Mouse (Mus musculus) embryonic facial prominence, embryonic 15.5 days (tissue): Measurements from ENCODE around the gene Trim63. TPM values are rescaled to one million over a fixed set of nuclear protein-coding genes. Genes with fewer than 3 reads are reported as not detected.
"Not testable (repeated sequence)": the region's sequence is repeated elsewhere in the genome, so short reads cannot be mapped to it uniquely, and the experiment has no call there.

ENCODE experiments used
- ATAC-seq: fragments of 200-750 bp; cut with Nextera tagmentation; 2 replicates; pipeline ENCODE4 v1.8.0; 2017; ENCODE audit warnings: low read depth, moderate TSS enrichment; ENCODE audit not compliant: insufficient number of reproducible peaks, low FRiP score, low TSS enrichment
- H3K27ac ChIP-seq: fragments of 300-500 bp; sonication (generic); replicated peaks from 2 replicates; pipeline ENCODE4 v1.5.1; 2015; ENCODE audit warnings: mild to moderate bottlenecking, inconsistent platforms
- H3K27me3 ChIP-seq: fragments of 300-500 bp; sonication (generic); 2 replicates; pipeline ENCODE4 v1.6.1; 2015; ENCODE audit warnings: inconsistent platforms
- H3K36me3 ChIP-seq: fragments of 300-500 bp; sonication (generic); 2 replicates; pipeline ENCODE4 v1.6.1; 2015; ENCODE audit warnings: mild to moderate bottlenecking, inconsistent platforms
- H3K4me1 ChIP-seq: fragments of 300-500 bp; sonication (generic); 2 replicates; pipeline ENCODE4 v1.6.1; 2015; ENCODE audit warnings: inconsistent platforms
- H3K4me2 ChIP-seq: fragments of 300-500 bp; sonication (generic); replicated peaks from 2 replicates; pipeline ENCODE4 v1.6.1; 2015; ENCODE audit warnings: mild to moderate bottlenecking, inconsistent platforms
- H3K4me3 ChIP-seq: fragments of 300-500 bp; sonication (generic); replicated peaks from 2 replicates; pipeline ENCODE4 v1.5.1; 2015; ENCODE audit warnings: mild to moderate bottlenecking, inconsistent platforms
- H3K9ac ChIP-seq: fragments of 300-500 bp; sonication (generic); 2 replicates; pipeline ENCODE4 v1.6.1; 2015; ENCODE audit warnings: inconsistent platforms
- H3K9me3 ChIP-seq: fragments of 300-500 bp; sonication (generic); replicated peaks from 2 replicates; pipeline ENCODE4 v1.6.1; 2016; ENCODE audit warnings: inconsistent platforms
- WGBS: fragments of 180-500 bp; shearing (Covaris S2); methylation state at CpG from one replicate; pipeline ENCODE4 v1.1.7; 2015; 5-methylcytosine and 5-hydroxymethylcytosine counted together
- polyA plus RNA-seq: library from polyadenylated mRNA; unstranded; fragments of >200 nt; fragmentation: Nextera tagmentation; extraction: Ambion mirVana; gene quantifications from 2 replicates; pipeline ENCODE4 v1.2.1, GENCODE M21; 2015

Trim63 gene
- polyA plus RNA-seq, 1 experiment from 2014 or later, result 6.3 TPM

DNA sequence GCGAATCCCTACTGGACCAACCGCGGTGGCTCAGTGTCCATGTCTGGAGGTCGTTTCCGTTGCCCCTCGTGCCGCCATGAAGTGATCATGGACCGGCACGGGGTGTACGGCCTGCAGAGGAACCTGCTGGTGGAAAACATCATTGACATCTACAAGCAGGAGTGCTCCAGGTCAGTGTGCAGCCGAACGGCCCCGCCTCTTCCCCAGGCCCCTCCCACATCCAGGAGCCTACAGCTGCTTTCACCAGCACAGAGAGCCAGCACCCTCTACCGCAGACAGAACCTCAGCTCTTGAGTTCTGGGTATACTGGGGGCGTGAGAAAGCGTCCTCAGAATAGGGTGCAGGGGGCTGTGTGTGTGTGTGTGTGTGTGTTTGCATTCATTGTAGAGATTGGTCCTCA is 1.5 kb downstream of the Trim63 start:
- ATAC-seq, result 0 out of 2 replicates have a peak, but pooled peaks have one; percentile 26
- H3K4me2 ChIP-seq, result no peak overlapping the region
- 0 out of 2 replicates have a peak, but pooled peaks cover 8% of the 10 kb centered on the region for H3K4me1 ChIP-seq
- no peak overlapping the region for H3K9ac ChIP-seq
- H3K4me3 ChIP-seq, result no peak overlapping the region
- no peaks in the 10 kb centered on the region for H3K9me3 ChIP-seq
- H3K36me3 ChIP-seq, result no peaks in the 10 kb centered on the region
- WGBS, result 57% methylated on average over 16 of the region's 16 CpGs
- no peak overlapping the region for H3K27ac ChIP-seq
- no peaks in the 10 kb centered on the region for H3K27me3 ChIP-seq

DNA sequence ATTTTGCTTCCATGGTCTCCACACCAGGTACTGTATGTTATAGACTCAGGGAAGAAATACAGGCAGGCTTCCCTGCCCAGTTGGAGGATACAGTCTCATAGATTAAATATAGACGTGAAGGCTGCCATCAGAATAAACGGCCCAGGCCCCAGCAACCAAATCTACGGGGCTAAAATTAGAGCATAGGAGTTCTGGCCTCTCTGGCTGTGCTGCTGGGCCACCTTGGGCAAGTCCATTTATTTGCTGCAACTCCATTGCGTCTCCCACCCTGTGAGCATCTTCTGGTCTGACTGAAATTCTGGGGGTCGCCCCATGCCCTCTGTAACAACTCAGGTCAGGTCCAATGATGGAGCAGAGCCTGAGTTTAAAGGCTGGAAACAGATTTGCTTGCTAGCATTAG is 4.2 kb downstream of the Trim63 start:
- H3K4me2 ChIP-seq, result no peak overlapping the region
- no peak overlapping the region for H3K4me3 ChIP-seq
- 0 out of 2 replicates have a peak, but pooled peaks cover 8% of the 10 kb centered on the region for H3K4me1 ChIP-seq
- no peaks in the 10 kb centered on the region for H3K36me3 ChIP-seq
- ATAC-seq, result no peak
- H3K27me3 ChIP-seq, result no peaks in the 10 kb centered on the region
- WGBS, result 88% methylated on average over 5 of the region's 5 CpGs
- H3K27ac ChIP-seq, result no peak overlapping the region
- H3K9me3 ChIP-seq, result no peaks in the 10 kb centered on the region
- H3K9ac ChIP-seq, result no peak overlapping the region

DNA sequence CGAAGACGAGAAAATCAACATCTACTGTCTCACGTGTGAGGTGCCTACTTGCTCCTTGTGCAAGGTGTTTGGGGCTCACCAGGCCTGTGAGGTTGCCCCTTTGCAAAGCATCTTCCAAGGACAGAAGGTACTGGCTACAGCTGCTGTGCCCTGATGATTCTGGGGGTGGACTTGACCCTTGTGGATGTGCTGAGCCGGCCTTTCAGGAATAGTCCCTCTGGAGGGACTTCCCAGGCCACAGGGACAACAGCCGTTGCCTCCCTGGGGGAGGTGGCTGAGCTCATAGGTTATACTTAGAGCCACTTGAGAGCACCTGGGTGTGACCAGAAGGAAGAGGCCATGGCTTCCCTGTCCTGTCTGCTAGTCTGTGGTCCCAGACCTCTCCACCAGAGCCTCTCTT is 4.8 kb downstream of the Trim63 start:
- Histone ChIP-seq H3K9ac (no peak overlapping the region), H3K4me1 (0 out of 2 replicates have a peak, but pooled peaks cover 7% of the 10 kb centered on the region), H3K4me2 (no peak overlapping the region), H3K4me3 (no peak overlapping the region), H3K36me3 (no peaks in the 10 kb centered on the region), H3K9me3 (no peaks in the 10 kb centered on the region), H3K27ac (no peak overlapping the region), H3K27me3 (no peaks in the 10 kb centered on the region)
- no peak for ATAC-seq
- 77% methylated on average over 5 of the region's 5 CpGs for WGBS

DNA sequence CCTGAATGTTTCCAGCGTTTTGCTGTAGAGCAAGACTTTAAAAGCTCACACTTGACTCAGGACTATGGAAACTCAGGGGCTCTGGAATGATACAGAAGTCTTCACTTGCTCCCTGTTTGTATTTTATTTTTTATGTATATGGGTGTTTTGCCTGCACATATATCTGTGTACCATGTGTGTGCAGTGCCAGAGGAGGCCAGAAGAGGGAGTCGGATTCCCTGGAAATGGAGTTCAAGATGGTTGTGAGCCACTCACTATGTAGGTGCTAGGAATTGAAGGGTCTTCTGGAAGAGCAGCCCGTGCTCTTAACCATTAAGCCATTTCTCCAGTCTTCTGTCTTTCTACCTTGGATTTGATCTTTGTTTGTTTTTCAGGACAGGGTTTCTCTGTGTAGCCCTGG is 6.6 kb downstream of the Trim63 start:
- no peaks in the 10 kb centered on the region for H3K36me3 ChIP-seq
- H3K4me1 ChIP-seq, result 0 out of 2 replicates have a peak, but pooled peaks cover 2% of the 10 kb centered on the region
- H3K9me3 ChIP-seq, result no peaks in the 10 kb centered on the region
- ATAC-seq, result no peak
- no peak overlapping the region for H3K4me3 ChIP-seq
- no peaks in the 10 kb centered on the region for H3K27me3 ChIP-seq
- H3K27ac ChIP-seq, result no peak overlapping the region
- no peak overlapping the region for H3K9ac ChIP-seq
- WGBS, result 65% methylated on average over 3 of the region's 3 CpGs
- no peak overlapping the region for H3K4me2 ChIP-seq

DNA sequence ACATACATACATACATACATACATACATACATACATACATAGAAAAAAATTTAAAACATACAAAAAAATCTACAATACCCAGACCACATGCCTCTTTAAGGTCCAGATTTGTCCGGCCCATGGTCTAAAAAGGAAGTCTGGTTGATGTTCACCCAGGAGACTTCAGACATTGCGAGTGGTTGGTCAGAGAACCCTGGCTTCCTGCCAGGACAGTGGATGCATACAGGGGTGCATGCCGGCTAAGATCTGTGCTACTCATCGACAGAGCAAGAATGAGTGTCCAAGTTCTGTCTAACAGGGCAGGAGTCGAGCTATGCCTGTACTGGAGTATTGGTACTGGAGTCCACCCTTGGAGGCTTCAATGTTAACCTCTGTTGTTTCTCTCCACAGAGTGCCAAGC is 9.7 kb downstream of the Trim63 start:
- 71% methylated on average over 5 of the region's 5 CpGs for WGBS
- no peak for ATAC-seq
- Histone ChIP-seq H3K9me3 (no peaks in the 10 kb centered on the region), H3K27ac (no peak overlapping the region), H3K36me3 (no peaks in the 10 kb centered on the region), H3K4me1 (no peaks in the 10 kb centered on the region), H3K4me3 (no peak overlapping the region), H3K27me3 (no peaks in the 10 kb centered on the region), H3K9ac (no peak overlapping the region), H3K4me2 (no peak overlapping the region)

DNA sequence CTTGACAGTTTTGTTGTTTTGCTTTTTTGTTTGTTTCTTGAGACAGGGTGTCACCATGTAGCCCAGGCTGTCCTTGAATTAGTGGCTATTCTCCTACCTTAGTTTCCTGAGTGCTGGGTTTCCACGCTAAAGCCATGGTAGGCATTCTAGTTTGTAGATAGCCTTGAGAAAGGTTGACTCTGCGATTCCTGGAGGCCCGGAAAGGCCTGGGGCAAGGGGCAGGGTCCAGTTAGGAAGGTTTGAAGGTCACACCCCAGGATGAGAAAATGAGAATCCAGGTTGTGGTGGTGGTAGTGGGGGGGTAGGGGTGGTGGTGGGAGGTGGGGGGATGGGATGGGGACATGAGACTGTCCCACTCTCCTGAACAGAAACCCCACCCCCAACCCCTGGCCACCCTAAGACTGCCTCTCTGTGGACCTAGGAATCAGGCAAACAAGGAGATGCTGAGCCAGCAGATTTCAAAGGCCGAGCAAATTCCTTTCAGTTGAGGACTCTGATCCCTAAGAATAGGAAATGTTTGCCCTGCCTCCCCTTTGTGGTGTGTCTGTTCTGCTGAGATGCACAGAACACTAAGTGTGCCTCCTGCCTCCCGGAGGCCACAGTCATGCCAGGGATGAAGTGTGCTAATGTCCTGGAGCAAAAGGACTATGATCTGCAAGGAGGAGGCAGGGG is 12.1 kb downstream of the Trim63 start:
- Histone ChIP-seq H3K27ac (no peak overlapping the region), H3K9me3 (no peaks in the 10 kb centered on the region), H3K36me3 (no peaks in the 10 kb centered on the region), H3K4me1 (no peaks in the 10 kb centered on the region), H3K27me3 (no peaks in the 10 kb centered on the region), H3K4me2 (no peak overlapping the region), H3K4me3 (no peak overlapping the region), H3K9ac (no peak overlapping the region)
- 61% methylated on average over 5 of the region's 5 CpGs for WGBS
- ATAC-seq, result no peak

DNA sequence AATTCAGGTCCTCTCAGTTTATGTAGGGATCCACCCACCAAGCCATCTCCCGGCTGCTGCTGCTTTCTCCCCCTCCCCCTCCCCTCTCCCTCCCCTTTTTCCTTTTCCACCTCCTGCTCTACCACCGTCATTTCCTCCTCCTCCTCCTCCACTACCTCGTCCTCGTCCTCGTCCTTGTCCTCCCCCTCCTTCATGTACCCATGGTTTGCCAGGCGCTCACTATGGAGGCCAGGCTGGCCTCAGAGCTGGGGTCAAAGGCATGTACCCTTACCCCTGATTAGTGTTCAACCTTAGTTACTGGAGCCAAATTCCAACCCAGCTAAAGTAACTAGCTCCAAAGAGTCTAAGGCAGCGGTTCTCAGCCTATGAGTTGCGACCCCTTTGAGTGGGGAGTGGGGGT is 13.2 kb downstream of the Trim63 start:
- WGBS, result 62% methylated on average over 8 of the region's 8 CpGs
- H3K9ac ChIP-seq, result no peak overlapping the region
- no peak overlapping the region for H3K4me2 ChIP-seq
- no peak overlapping the region for H3K27ac ChIP-seq
- ATAC-seq, result no peak
- no peak overlapping the region for H3K4me3 ChIP-seq
- H3K36me3 ChIP-seq, result no peaks in the 10 kb centered on the region
- H3K27me3 ChIP-seq, result no peaks in the 10 kb centered on the region
- no peaks in the 10 kb centered on the region for H3K4me1 ChIP-seq
- no peaks in the 10 kb centered on the region for H3K9me3 ChIP-seq

DNA sequence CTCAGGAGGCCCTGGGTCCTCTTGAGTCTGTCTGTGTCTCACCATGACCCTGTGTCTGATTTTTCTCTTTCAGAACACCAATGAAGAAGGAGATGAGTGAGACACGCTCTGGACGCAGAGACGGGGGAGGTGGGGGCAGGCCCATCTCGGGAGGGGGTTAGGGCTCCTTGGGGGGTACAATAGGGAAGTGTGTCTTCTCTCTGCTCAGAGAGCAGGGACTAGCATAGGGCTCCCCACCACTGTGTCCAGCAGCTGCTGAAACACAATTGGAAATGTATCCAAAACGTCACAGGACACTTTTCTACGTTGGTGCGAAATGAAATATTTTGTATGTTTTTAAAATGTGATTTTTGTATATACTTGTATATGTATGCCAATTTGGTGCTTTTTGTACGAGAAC is 13.9 kb downstream of the Trim63 start:
- H3K27me3 ChIP-seq, result no peaks in the 10 kb centered on the region
- H3K4me3 ChIP-seq, result no peak overlapping the region
- no peak overlapping the region for H3K4me2 ChIP-seq
- no peaks in the 10 kb centered on the region for H3K9me3 ChIP-seq
- no peak for ATAC-seq
- 83% methylated on average over 8 of the region's 8 CpGs for WGBS
- no peak overlapping the region for H3K27ac ChIP-seq
- H3K9ac ChIP-seq, result no peak overlapping the region
- no peaks in the 10 kb centered on the region for H3K36me3 ChIP-seq
- no peaks in the 10 kb centered on the region for H3K4me1 ChIP-seq

DNA sequence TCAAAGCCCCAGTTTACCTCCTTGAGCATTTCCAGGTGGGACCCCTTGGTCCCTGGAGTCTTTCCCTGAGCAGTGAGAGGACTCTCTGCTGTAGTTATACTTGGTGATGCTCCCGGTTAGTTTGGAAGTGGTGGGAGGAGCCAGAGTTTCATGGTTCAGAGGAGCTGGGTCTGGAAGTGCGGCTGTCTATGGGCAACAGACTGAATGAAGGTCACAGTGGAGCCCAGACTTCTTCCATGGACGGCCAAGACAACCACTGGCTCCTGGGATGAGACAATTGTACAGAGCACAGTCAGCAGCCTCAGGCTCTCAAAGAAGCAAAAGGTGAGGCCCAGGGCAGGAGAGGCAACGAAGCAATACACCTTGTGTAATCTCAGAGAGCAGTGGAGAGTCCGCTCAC is 15.4 kb downstream of the Trim63 start:
- 72% methylated on average over 5 of the region's 5 CpGs for WGBS
- no peaks in the 10 kb centered on the region for H3K36me3 ChIP-seq
- no peak overlapping the region for H3K9ac ChIP-seq

DNA sequence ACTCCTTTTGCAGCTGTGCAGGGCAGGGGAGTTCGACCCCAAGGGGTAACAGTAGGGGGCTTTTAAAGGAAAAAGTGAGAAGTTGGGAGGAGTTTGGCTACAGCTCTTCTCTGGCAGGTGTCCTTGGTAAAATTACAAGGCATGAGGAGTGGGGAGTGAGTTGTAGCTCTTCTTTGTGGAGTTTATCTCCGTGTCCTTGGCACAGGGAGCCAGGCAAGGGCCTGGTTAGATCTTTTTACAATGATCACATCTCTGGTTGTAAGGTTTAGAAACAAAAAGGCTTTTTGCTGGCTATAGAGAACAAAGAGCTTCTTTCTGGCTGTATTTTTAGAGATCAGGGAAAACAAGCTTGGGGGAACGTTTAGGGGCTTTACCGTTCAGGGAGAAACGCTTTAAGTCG is 26.3 kb downstream of the Trim63 start:
- Histone ChIP-seq H3K4me1 (peaks cover 13% of the 10 kb centered on the region), H3K27me3 (peaks cover 42% of the 10 kb centered on the region)
- WGBS, result 59% methylated on average over 6 of the region's 6 CpGs
- not testable (repeated sequence) for ATAC-seq, H3K4me3 ChIP-seq, H3K9me3 ChIP-seq, H3K36me3 ChIP-seq, H3K9ac ChIP-seq, H3K4me2 ChIP-seq, H3K27ac ChIP-seq

More for the DNA sequence above, 15.4 kb downstream of the Trim63 start:
- ATAC-seq, result no peak
- no peak overlapping the region for H3K4me2 ChIP-seq
- H3K4me1 ChIP-seq, result no peaks in the 10 kb centered on the region
- no peaks in the 10 kb centered on the region for H3K9me3 ChIP-seq
- no peaks in the 10 kb centered on the region for H3K27me3 ChIP-seq
- no peak overlapping the region for H3K4me3 ChIP-seq
- no peak overlapping the region for H3K27ac ChIP-seq

DNA sequence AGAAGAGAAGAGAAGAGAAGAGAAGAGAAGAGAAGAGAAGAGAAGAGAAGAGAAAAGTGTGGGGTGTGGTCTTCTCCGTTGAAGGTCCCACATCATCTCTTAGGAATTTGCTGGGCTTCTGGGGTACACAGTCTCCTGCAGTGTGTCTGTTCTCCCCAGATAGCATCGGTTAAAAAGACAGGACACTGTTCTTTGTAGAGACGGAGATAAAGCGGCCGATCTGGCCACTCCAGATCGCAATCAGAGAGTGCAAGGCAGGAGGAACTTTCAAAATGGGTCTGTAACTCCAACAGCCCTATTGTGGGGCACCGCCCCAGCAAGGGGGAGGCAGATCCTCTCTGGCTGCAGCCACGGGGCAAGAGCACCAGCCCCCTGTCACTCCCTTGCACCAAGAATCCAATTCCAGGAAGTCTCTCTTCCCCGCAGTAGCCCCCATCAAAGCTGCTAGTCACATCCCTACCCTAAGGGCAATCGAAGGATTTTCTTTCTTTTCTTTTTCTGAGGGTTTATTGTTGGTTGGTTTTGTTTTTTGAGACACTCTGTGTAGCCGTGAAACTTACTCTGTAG is 27.4 kb downstream of the Trim63 start:
- no peak for ATAC-seq

More for the DNA sequence above, 27.4 kb downstream of the Trim63 start:
- H3K9me3 ChIP-seq, result no peaks in the 10 kb centered on the region
- 27% methylated on average over 11 of the region's 11 CpGs for WGBS
- H3K27ac ChIP-seq, result no peak overlapping the region
- no peak overlapping the region for H3K4me3 ChIP-seq
- H3K4me1 ChIP-seq, result peaks cover 13% of the 10 kb centered on the region
- no peak overlapping the region for H3K4me2 ChIP-seq
- H3K36me3 ChIP-seq, result no peaks in the 10 kb centered on the region
- no peak overlapping the region for H3K9ac ChIP-seq
- H3K27me3 ChIP-seq, result peaks cover 42% of the 10 kb centered on the region
